Mouse (Mus musculus) megakaryocyte, embryonic 14.5 days (primary cell): ENCODE measurements at regions not wholly inside any gene's neighbourhood (a gene's known extent, or its start where the extent isn't known, plus 50 kb on each side); places are given as distances from the start of the nearest gene placed in this dataset.

Source experiments
- FLI1 ChIP-seq: IDR thresholded peaks from 2 replicates; pipeline ENCODE4 v1.6.1; 2012; ENCODE audit warnings: low read length, inconsistent platforms, mixed read lengths
- GATA1 ChIP-seq: IDR thresholded peaks from 3 replicates; pipeline ENCODE4 v1.6.1; 2012; ENCODE audit warnings: mixed read lengths, low read length, inconsistent platforms, borderline replicate concordance

GRCm38 (mm10) chr8:89565147-89565826, 521.3 kb upstream of the Sall1 start:
- TF ChIP-seq GATA1 (no peak), FLI1 (no peak)
